ENCODE assay signal across 26 mouse cellular contexts in genomic region chr1:63119675-63120074, GRCm38 (mm10). TPM values are rescaled to one million over a fixed set of nuclear protein-coding genes. Genes with fewer than 3 reads are reported as not detected.
A peak's percentile ranks its signal among the peaks of the same experiment; 100 is the strongest.
DNase-seq lines count a peak whose midpoint lies in the region; ATAC-seq and TF ChIP-seq lines count a peak whose summit lies in the region.
"Had no signal": no experiment of that assay in that cellular context is flagged by ENCODE, and none has a peak within 500 bp of the region (broad histone marks: within the 10 kb centered on the region; RNA-seq: fewer than 3 reads in every experiment).

No protein-coding gene starts in this region.

- H3K36me3 ChIP-seq in G1E (replicated peaks) = peaks cover 75% of the 10 kb centered on the region
- H3K36me3 ChIP-seq in forebrain, embryonic 14.5 days (ENCODE audit: control insufficient read depth, insufficient read depth, low read length) = peaks cover 50% of the 10 kb centered on the region
- peaks cover 73% of the 10 kb centered on the region for H3K36me3 ChIP-seq in midbrain, embryonic 10.5 days

- no peak overlapping the region for H3K27ac ChIP-seq in forebrain, embryonic 14.5 days (ENCODE audit: low read depth, low read length)
- no peak overlapping the region for H3K27ac ChIP-seq in midbrain, embryonic 10.5 days (replicated peaks)
- H3K27ac ChIP-seq: embryonic facial prominence, embryonic 10.5 days; heart, adult 2 months; heart, embryonic 13.5 days; hindbrain, embryonic 12.5 days; limb, embryonic 10.5 days; midbrain, embryonic 15.5 days had no signal

- TF ChIP-seq CTCF in G1E (IDR thresholded peaks at IDR 0.05; ENCODE audit: low read depth, low read length) = no peak

- H3K27me3 ChIP-seq in G1E (ENCODE audit: insufficient read depth, low read length) = no peaks in the 10 kb centered on the region
- no peaks in the 10 kb centered on the region for H3K27me3 ChIP-seq in forebrain, embryonic 14.5 days (replicated peaks; ENCODE audit: control insufficient read depth, insufficient read depth, low read length)
- H3K27me3 ChIP-seq in midbrain, embryonic 10.5 days (ENCODE audit: low read depth, poor library complexity, severe bottlenecking) = no peaks in the 10 kb centered on the region
- H3K27me3 ChIP-seq: heart, embryonic 13.5 days; hindbrain, embryonic 12.5 days; megakaryocyte, embryonic 14.5 days; midbrain, embryonic 15.5 days had no signal

- no peak overlapping the region for H3K4me3 ChIP-seq in G1E (ENCODE audit: low read depth, low read length)
- no peak overlapping the region for H3K4me3 ChIP-seq in forebrain, embryonic 14.5 days (ENCODE audit: low read depth, low read length)
- no peak overlapping the region for H3K4me3 ChIP-seq in midbrain, embryonic 10.5 days
- H3K4me3 ChIP-seq: embryonic facial prominence, embryonic 10.5 days; heart, adult 2 months; heart, embryonic 13.5 days; hindbrain, embryonic 12.5 days; limb, embryonic 10.5 days; midbrain, embryonic 15.5 days; myocyte had no signal

- WGBS in forebrain, embryonic 14.5 days = 93% methylated on average over 4 of the region's 4 CpGs
- 92% methylated on average over 4 of the region's 4 CpGs for WGBS in midbrain, embryonic 10.5 days

- DNase-seq in A20 (ENCODE audit: low read depth, low spot score) (peak; percentile 76), G1E (ENCODE audit: low spot score) (no peak)
- no peak for DNase-seq in forebrain, embryonic 14.5 days (ENCODE audit: low spot score)
- no peak for DNase-seq in kidney, postnatal 25 days
- DNase-seq in testis, postnatal 10 days (ENCODE audit: low spot score) = no peak
- DNase-seq in midbrain, embryonic 10.5 days (ENCODE audit: low spot score) = no peak
- DNase-seq: adrenal gland, postnatal 10 days; cerebellum, adult 9-11 months; forebrain, postnatal 0 days; gastrocnemius, postnatal 25 days; heart, adult 2 months; heart, postnatal 14 days; kidney, adult 18-20 months; kidney, postnatal 10 days; liver, postnatal 0 days; lung, postnatal 10 days; thymus, postnatal 25 days had no signal

- H3K4me1 ChIP-seq in G1E (ENCODE audit: insufficient read depth, low read depth, low read length) = peaks cover 28% of the 10 kb centered on the region
- peaks cover 9% of the 10 kb centered on the region for H3K4me1 ChIP-seq in forebrain, embryonic 14.5 days (ENCODE audit: control insufficient read depth, insufficient read depth, low read length)
- peaks cover 22% of the 10 kb centered on the region for H3K4me1 ChIP-seq in midbrain, embryonic 10.5 days

- peak; percentile 46 for ATAC-seq in G1E (ENCODE audit: extremely low read depth, insufficient number of reproducible peaks, low FRiP score, poor library complexity, severe bottlenecking)
- peak; percentile 62 for ATAC-seq in granulocyte monocyte progenitor cell, adult 5-6 weeks (replicated peaks; ENCODE audit: poor library complexity, severe bottlenecking)
- 0 out of 2 replicates have a peak, but pooled peaks have one; percentile 43 for ATAC-seq in megakaryocyte-erythroid progenitor cell, adult 5-6 weeks (replicated peaks; ENCODE audit: low FRiP score, low TSS enrichment, poor library complexity, severe bottlenecking)
- no peak for ATAC-seq in forebrain, embryonic 14.5 days
- ATAC-seq: forebrain, postnatal 0 days; liver, postnatal 0 days; midbrain, embryonic 15.5 days had no signal

- H3K9ac ChIP-seq in forebrain, embryonic 14.5 days (ENCODE audit: low read length) = no peak overlapping the region
- H3K9ac ChIP-seq: forebrain, postnatal 0 days; heart, embryonic 13.5 days; hindbrain, embryonic 12.5 days; liver, postnatal 0 days; midbrain, embryonic 15.5 days had no signal

- H3K4me2 ChIP-seq in forebrain, embryonic 14.5 days (ENCODE audit: low read length) = no peak overlapping the region
- H3K4me2 ChIP-seq: heart, embryonic 13.5 days; hindbrain, embryonic 12.5 days; midbrain, embryonic 15.5 days had no signal

- no peaks in the 10 kb centered on the region for H3K9me3 ChIP-seq in G1E (replicated peaks)
- H3K9me3 ChIP-seq in forebrain, embryonic 14.5 days (replicated peaks; ENCODE audit: control insufficient read depth, low read length) = no peaks in the 10 kb centered on the region
- no peaks in the 10 kb centered on the region for H3K9me3 ChIP-seq in midbrain, embryonic 10.5 days (replicated peaks)
- H3K9me3 ChIP-seq: embryonic facial prominence, embryonic 10.5 days; hindbrain, embryonic 12.5 days; limb, embryonic 10.5 days; megakaryocyte, embryonic 14.5 days; midbrain, embryonic 15.5 days had no signal

RNA-seq across cellular contexts. Expression of gene Ino80d, which starts 5.2 kb away (rescaled TPM):
- total RNA-seq in G1E (2014; fragmentation: Nextera tagmentation) (86.8 and 92.7 TPM in 2 replicates), G1E (2017) (20.9 and 24.5 TPM in 2 replicates)
- 3.6 and 4.6 TPM in 2 replicates for polyA plus RNA-seq in G1E (2012)
- total RNA-seq in granulocyte monocyte progenitor cell, adult 5-6 weeks (2014; fragmentation: Nextera tagmentation) = 73.8 and 102 TPM in 2 replicates
- 20.6 and 24.0 TPM in 2 replicates for total RNA-seq in granulocyte monocyte progenitor cell, adult 5-6 weeks (2017)
- total RNA-seq in megakaryocyte-erythroid progenitor cell, adult 5-6 weeks (2014; fragmentation: Nextera tagmentation) = 32.7 and 63.0 TPM in 2 replicates
- total RNA-seq in megakaryocyte-erythroid progenitor cell, adult 5-6 weeks (2017) = 13.7 and 16.5 TPM in 2 replicates
- 4.7 and 7.4 TPM in 2 replicates for polyA plus RNA-seq in forebrain, embryonic 14.5 days (2014; fragmentation: Nextera tagmentation; extraction: Ambion mirVana)
- polyA plus RNA-seq in midbrain, embryonic 10.5 days (2016; fragmentation: Nextera tagmentation; extraction: Ambion mirVana) = 9.8 and 10.9 TPM in 2 replicates

RNA-seq across cellular contexts. Expression of gene Eef1b2, which starts 57.0 kb away (rescaled TPM):
- total RNA-seq in G1E (2014; fragmentation: Nextera tagmentation) (533 and 593 TPM in 2 replicates), G1E (2017) (2,744 and 2,961 TPM in 2 replicates)
- 380 and 673 TPM in 2 replicates for polyA plus RNA-seq in G1E (2012)
- 1,766 and 1,810 TPM in 2 replicates for total RNA-seq in granulocyte monocyte progenitor cell, adult 5-6 weeks (2014; fragmentation: Nextera tagmentation)
- 3,234 and 3,329 TPM in 2 replicates for total RNA-seq in granulocyte monocyte progenitor cell, adult 5-6 weeks (2017)
- 1,764 and 1,902 TPM in 2 replicates for total RNA-seq in megakaryocyte-erythroid progenitor cell, adult 5-6 weeks (2014; fragmentation: Nextera tagmentation)
- 3,394 and 4,141 TPM in 2 replicates for total RNA-seq in megakaryocyte-erythroid progenitor cell, adult 5-6 weeks (2017)
- 531 and 625 TPM in 2 replicates for polyA plus RNA-seq in forebrain, embryonic 14.5 days (2014; fragmentation: Nextera tagmentation; extraction: Ambion mirVana)
- polyA plus RNA-seq in midbrain, embryonic 10.5 days (2016; fragmentation: Nextera tagmentation; extraction: Ambion mirVana) = 538 and 588 TPM in 2 replicates

RNA-seq across cellular contexts. Expression of gene Ndufs1, which starts 57.0 kb away (rescaled TPM):
- 176 and 217 TPM in 2 replicates for total RNA-seq in G1E (2014; fragmentation: Nextera tagmentation)
- total RNA-seq in G1E (2017) = 301 and 302 TPM in 2 replicates
- polyA plus RNA-seq in G1E (2012) = 57.4 and 85.7 TPM in 2 replicates
- total RNA-seq in granulocyte monocyte progenitor cell, adult 5-6 weeks (2014; fragmentation: Nextera tagmentation) = 111 and 115 TPM in 2 replicates
- total RNA-seq in granulocyte monocyte progenitor cell, adult 5-6 weeks (2017) = 155 and 156 TPM in 2 replicates
- total RNA-seq in megakaryocyte-erythroid progenitor cell, adult 5-6 weeks (2014; fragmentation: Nextera tagmentation) = 147 and 151 TPM in 2 replicates
- 242 and 260 TPM in 2 replicates for total RNA-seq in megakaryocyte-erythroid progenitor cell, adult 5-6 weeks (2017)
- 118 and 126 TPM in 2 replicates for polyA plus RNA-seq in forebrain, embryonic 14.5 days (2014; fragmentation: Nextera tagmentation; extraction: Ambion mirVana)
- polyA plus RNA-seq in midbrain, embryonic 10.5 days (2016; fragmentation: Nextera tagmentation; extraction: Ambion mirVana) = 142 and 148 TPM in 2 replicates
